Mouse (Mus musculus) gastrocnemius, postnatal 10 days (tissue): ENCODE measurements around the gene Reg3d. TPM values are rescaled to one million over a fixed set of nuclear protein-coding genes. Genes with fewer than 3 reads are reported as not detected.
"Not testable (repeated sequence)": the region's sequence is repeated elsewhere in the genome, so short reads cannot be mapped to it uniquely, and the experiment has no call there.

Experiments used
- DNase-seq: peaks from one replicate; pipeline ENCODE4 v3.0.0; 2021; ENCODE audit warnings: mixed read lengths
- long read RNA-seq, 2 experiments: library from polyadenylated mRNA; stranded (forward); transcript quantifications; one replicate each; pipeline ENCODE4 v2.0.0; 2021
- total RNA-seq, 2 experiments: library from RNA; stranded (reverse); gene quantifications; 2 replicates each; pipeline ENCODE4 v1.2.3; 2021

Reg3d gene
- not detected for total RNA-seq
- long read RNA-seq, experiment 1 = 0 reads
- long read RNA-seq, experiment 2 = 0 reads

- DNase-seq = no peak
Observed at GRCm38 (mm10) chr6:78378765-78379164, at the start of gene Reg3d. Gene Reg3d, minus strand, starts transcription at chr6:78378865.

GRCm38 (mm10) chr6:78425497-78425896 is 46.8 kb upstream of the Reg3d start:
- DNase-seq = no peak

GRCm38 (mm10) chr6:78422411-78422810 is 43.7 kb upstream of the Reg3d start, which contains the start of gene Reg1:
Gene Reg1, plus strand, starts transcription at chr6:78422711.
- DNase-seq = not testable (repeated sequence)

- DNase-seq = not testable (repeated sequence)
Observed at GRCm38 (mm10) chr6:78395323-78395722, 16.7 kb upstream of the Reg3d start, which contains the start of gene Reg2. Gene Reg2, plus strand, starts transcription at chr6:78395623.

- no peak for DNase-seq
Observed at GRCm38 (mm10) chr6:78385609-78386008, 6.9 kb upstream of the Reg3d start.

- no peak for DNase-seq
Observed at GRCm38 (mm10) chr6:78380409-78380808, 1.7 kb upstream of the Reg3d start, which contains the start of gene Reg3a. Gene Reg3a, plus strand, starts transcription at chr6:78380709.

- DNase-seq = no peak
Observed at GRCm38 (mm10) chr6:78370357-78370756, 8.3 kb downstream of the Reg3d start, which contains the start of gene Reg3b. Gene Reg3b, plus strand, starts transcription at chr6:78370657.

- DNase-seq = no peak
Observed at GRCm38 (mm10) chr6:78361971-78362563, 16.6 kb downstream of the Reg3d start.

- no peak for DNase-seq
Observed at GRCm38 (mm10) chr6:78341689-78342088, 37.0 kb downstream of the Reg3d start.

- DNase-seq = no peak
Observed at GRCm38 (mm10) chr6:78340296-78340695, 38.4 kb downstream of the Reg3d start.

- DNase-seq = no peak
Observed at GRCm38 (mm10) chr6:78331919-78332569, 46.6 kb downstream of the Reg3d start.

- DNase-seq = no peak
Observed at GRCm38 (mm10) chr6:78329166-78329565, 49.5 kb downstream of the Reg3d start.

GRCm38 (mm10) chr6:78327798-78328197 is 50.9 kb downstream of the Reg3d start:
- DNase-seq = no peak

Other genes with a start within 250 kb of the Reg3d start
- not detected for gene Reg3b, start 8.2 kb downstream of the Reg3d start, total RNA-seq
- not detected for gene Reg3a, start 1.8 kb upstream of the Reg3d start, total RNA-seq
- not detected for gene Reg2, start 16.8 kb upstream of the Reg3d start, total RNA-seq
- not detected for gene Reg1, start 43.8 kb upstream of the Reg3d start, total RNA-seq
- gene Reg3g, start 90.0 kb upstream of the Reg3d start, total RNA-seq = not detected